Mouse (Mus musculus) E14TG2a.4 (cell line): ENCODE measurements at regions not wholly inside any gene's neighbourhood (a gene's known extent, or its start where the extent isn't known, plus 50 kb on each side); places are given as distances from the start of the nearest gene placed in this dataset.

ENCODE experiments used
- H3K27me3 ChIP-seq: 2 replicates; pipeline ENCODE4 v1.6.1; 2014; ENCODE audit warnings: low read length, control low read depth; ENCODE audit not compliant: insufficient read depth
- H3K36me3 ChIP-seq: 2 replicates; pipeline ENCODE4 v1.6.1; 2014; ENCODE audit warnings: low read length, control low read depth; ENCODE audit not compliant: insufficient read depth
- H3K4me1 ChIP-seq: replicated peaks from 2 replicates; pipeline ENCODE4 v1.6.1; 2014; ENCODE audit warnings: low read depth, low read length, control low read depth
- H3K4me3 ChIP-seq: replicated peaks from 2 replicates; pipeline ENCODE4 v1.5.1; 2014; ENCODE audit warnings: mild to moderate bottlenecking, low read length
- H3K9me3 ChIP-seq: 2 replicates; pipeline ENCODE4 v1.6.1; 2014; ENCODE audit warnings: low read length, control low read depth
- CTCF ChIP-seq: conservative IDR thresholded peaks from 2 replicates; pipeline ENCODE4 v1.5.1; 2014; ENCODE audit warnings: low read length
- NANOG ChIP-seq: IDR thresholded peaks from 2 replicates; pipeline ENCODE4 v1.6.1; 2014; ENCODE audit warnings: borderline replicate concordance, low read length, mixed read lengths
- POU5F1 ChIP-seq: IDR thresholded peaks from 2 replicates; pipeline ENCODE4 v1.6.1; 2014; ENCODE audit warnings: low read length, borderline replicate concordance

- no peaks in the 10 kb centered on the region for H3K36me3 ChIP-seq
- TF ChIP-seq NANOG (no peak), CTCF (no peak), POU5F1 (no peak)
- no peak overlapping the region for H3K4me3 ChIP-seq
- H3K27me3 ChIP-seq, result no peaks in the 10 kb centered on the region
- no peaks in the 10 kb centered on the region for H3K4me1 ChIP-seq
- no peaks in the 10 kb centered on the region for H3K9me3 ChIP-seq
Observed at GRCm38 (mm10) chr11:28636752-28637151, 52.6 kb upstream of the Ccdc85a start.
